Mouse (Mus musculus) inflammation-experienced regulatory T-cells, adult 6 months (primary cell): ENCODE data around the gene Slc22a1. TPM values are rescaled to one million over a fixed set of nuclear protein-coding genes. Genes with fewer than 3 reads are reported as not detected.
A peak's percentile ranks its signal among the peaks of the same experiment; 100 is the strongest.

ENCODE experiments used
- ATAC-seq: one replicate; pipeline ENCODE4 v1.8.0; 2017
- polyA plus RNA-seq, 3 experiments: library from polyadenylated mRNA; unstranded; fragments of 100-300 nt; shearing (Covaris generic); gene quantifications; one replicate each; pipeline ENCODE4 v1.2.1; 2017

Gene Slc22a1
- polyA plus RNA-seq, 3 experiments from 2014 or later, result 0.82 to 1.9 TPM; not detected in 1

GRCm38 (mm10) chr17:12631771-12632600 lies 43.6 kb downstream of the Slc22a1 start:
- ATAC-seq, result no peak

- no peak for ATAC-seq
Measured at GRCm38 (mm10) chr17:12630976-12631730, 44.5 kb downstream of the Slc22a1 start.

- ATAC-seq, result no peak
Measured at GRCm38 (mm10) chr17:12627983-12628382, 47.6 kb downstream of the Slc22a1 start.

GRCm38 (mm10) chr17:12619641-12620040 lies 56.0 kb downstream of the Slc22a1 start:
- ATAC-seq, result no peak

- peak; percentile 30 for ATAC-seq
Measured at GRCm38 (mm10) chr17:12615429-12615828, 60.2 kb downstream of the Slc22a1 start.

GRCm38 (mm10) chr17:12614511-12615385 lies 60.9 kb downstream of the Slc22a1 start:
- ATAC-seq, result peak; percentile 86

- no peak for ATAC-seq
Measured at GRCm38 (mm10) chr17:12607202-12607601, 68.4 kb downstream of the Slc22a1 start.

- ATAC-seq, result peak; percentile 81
Measured at GRCm38 (mm10) chr17:12606634-12607033, 69.0 kb downstream of the Slc22a1 start.

Other genes starting within 250 kb of the Slc22a1 start
- under 1 TPM in 1 of 3 experiments, not detected in 2; 0.08 TPM for gene Slc22a3, start 168.1 kb downstream of the Slc22a1 start, polyA plus RNA-seq
- gene Slc22a2, start 91.7 kb downstream of the Slc22a1 start, polyA plus RNA-seq, result 1 to 10 TPM in 2 of 3 experiments, under 1 TPM in 1; 0.43 to 8.6 (median 7.9) TPM
- gene Igf2r, start 93.8 kb upstream of the Slc22a1 start, polyA plus RNA-seq, result 10 to 100 TPM; 14.8 to 40.1 (median 36.0) TPM
- under 1 TPM in 1 of 3 experiments, not detected in 2; 0.39 TPM for gene Mas1, start 192.3 kb upstream of the Slc22a1 start, polyA plus RNA-seq
- not detected for gene Mrgprh, start 200.2 kb upstream of the Slc22a1 start, polyA plus RNA-seq
- 1 to 10 TPM in 1 of 3 experiments, under 1 TPM in 1, not detected in 1; 0.66 to 1.5 TPM for gene Pnldc1, start 234.4 kb upstream of the Slc22a1 start, polyA plus RNA-seq
- 100 to 1,000 TPM; 221 to 332 (median 236) TPM for gene Tcp1, start 239.9 kb upstream of the Slc22a1 start, polyA plus RNA-seq
- 100 to 1,000 TPM; 192 to 313 (median 193) TPM for gene Mrpl18, start 240.5 kb upstream of the Slc22a1 start, polyA plus RNA-seq